Mouse (Mus musculus): ENCODE results near the gene Lpar1.

DNA sequence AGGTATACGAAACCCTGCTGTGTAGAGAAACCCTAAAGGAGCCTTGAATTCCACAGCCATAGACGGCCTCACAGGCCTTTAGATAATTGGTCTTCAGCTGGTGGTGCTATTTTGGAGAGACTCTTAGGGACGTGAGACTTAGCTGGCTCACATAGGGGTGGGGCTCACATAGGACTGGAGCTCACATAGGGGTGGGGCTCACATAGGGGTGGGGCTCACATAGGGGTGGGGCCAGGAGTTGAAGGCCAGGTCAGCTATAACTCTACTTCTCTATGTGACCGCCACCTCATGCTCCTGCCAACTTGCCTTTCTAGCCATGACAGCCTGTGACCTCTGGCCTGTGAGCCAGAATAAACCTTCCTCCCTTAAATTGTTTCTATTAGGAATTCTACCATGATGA is 63.3 kb downstream of the Lpar1 start:
- TF ChIP-seq CTCF (IDR thresholded peaks at IDR 0.05; ENCODE audit: extremely low read depth, insufficient read length, insufficient replicate concordance, low read depth, low read length) = no peak
- TF ChIP-seq POLR2A (IDR thresholded peaks at IDR 0.05; ENCODE audit: low read depth, low read length) = no peak
